Mouse (Mus musculus): ENCODE measurements at regions not wholly inside any gene's neighbourhood (a gene's known extent, or its start where the extent isn't known, plus 50 kb on each side); places are given as distances from the start of the nearest gene placed in this dataset.

- no peak for DNase-seq (ENCODE audit: low read depth, low spot score)
Measured at GRCm38 (mm10) chr9:92097806-92098205, 94.9 kb upstream of the Plscr5 start.

GRCm38 (mm10) chr9:92129504-92129903, 63.2 kb upstream of the Plscr5 start:
- DNase-seq (ENCODE audit: low read depth, low spot score): peak; percentile 12

GRCm38 (mm10) chr9:92130445-92130844, 62.3 kb upstream of the Plscr5 start:
- DNase-seq (ENCODE audit: low read depth, low spot score): no peak

- DNase-seq (ENCODE audit: low read depth, low spot score): no peak
Measured at GRCm38 (mm10) chr9:92132440-92132839, 60.3 kb upstream of the Plscr5 start.

- no peak for DNase-seq (ENCODE audit: low read depth, low spot score)
Measured at GRCm38 (mm10) chr9:92141924-92142323, 50.8 kb upstream of the Plscr5 start.
